Mouse (Mus musculus) B cell, adult 62 days (primary cell): Measurements from ENCODE around the gene Olfr1126. TPM values are rescaled to one million over a fixed set of nuclear protein-coding genes. Genes with fewer than 3 reads are reported as not detected.

Experiments used
- total RNA-seq: library from RNA; stranded (reverse); gene quantifications from 4 replicates; pipeline ENCODE4 v1.2.4, GENCODE M21; 2023

Gene Olfr1126
- not detected in 4 replicates for total RNA-seq

GRCm38 (mm10) chr2:87453662-87454061 is at the start of gene Olfr1126:
Gene Olfr1126 (plus strand): TSS chr2:87453962.

GRCm38 (mm10) chr2:87416335-87416734 is 37.4 kb upstream of the Olfr1126 start, which contains the start of gene Olfr1123:
Gene Olfr1123 (plus strand): TSS chr2:87416635.

GRCm38 (mm10) chr2:87429975-87430374 is 23.8 kb upstream of the Olfr1126 start, which contains the start of gene Olfr1124:
Gene Olfr1124 (plus strand): TSS chr2:87430275.

GRCm38 (mm10) chr2:87496993-87497392 is 43.2 kb downstream of the Olfr1126 start, which contains the start of gene Pramel7:
Gene Pramel7 (minus strand): TSS chr2:87497093.

GRCm38 (mm10) chr2:87506265-87506664 is 52.5 kb downstream of the Olfr1126 start, which contains the start of gene Pramel6:
Gene Pramel6 (plus strand): TSS chr2:87506565.

Other genes starting within 250 kb of the Olfr1126 start
- not detected in 4 replicates for gene Olfr1113, start 245.0 kb upstream of the Olfr1126 start, total RNA-seq
- not detected in 4 replicates for gene Olfr1115, start 205.9 kb upstream of the Olfr1126 start, total RNA-seq
- gene Olfr1116, start 186.4 kb upstream of the Olfr1126 start, total RNA-seq, result not detected in 4 replicates
- gene Olfr1118, start 146.4 kb upstream of the Olfr1126 start, total RNA-seq, result not detected in 4 replicates
- not detected in 4 replicates for gene Olfr1120, start 99.1 kb upstream of the Olfr1126 start, total RNA-seq
- not detected in 4 replicates for gene Olfr1121, start 84.1 kb upstream of the Olfr1126 start, total RNA-seq
- 0.15 to 0.26 TPM in 2 of 4 replicates, not detected in the others for gene Olfr1122, start 68.1 kb upstream of the Olfr1126 start, total RNA-seq
- gene Olfr1123, start 37.3 kb upstream of the Olfr1126 start, total RNA-seq, result not detected in 4 replicates
- gene Olfr1124, start 23.7 kb upstream of the Olfr1126 start, total RNA-seq, result not detected in 4 replicates
- not detected in 4 replicates for gene Pramel7, start 43.1 kb downstream of the Olfr1126 start, total RNA-seq
- gene Pramel6, start 52.6 kb downstream of the Olfr1126 start, total RNA-seq, result not detected in 4 replicates
- not detected in 4 replicates for gene Olfr153, start 77.8 kb downstream of the Olfr1126 start, total RNA-seq
- not detected in 4 replicates for gene Olfr1128, start 91.6 kb downstream of the Olfr1126 start, total RNA-seq
- gene Olfr1129, start 119.9 kb downstream of the Olfr1126 start, total RNA-seq, result not detected in 4 replicates
- gene Olfr1130, start 152.2 kb downstream of the Olfr1126 start, total RNA-seq, result not detected in 4 replicates
- gene Olfr1131, start 173.1 kb downstream of the Olfr1126 start, total RNA-seq, result not detected in 4 replicates
- gene Olfr1132, start 183.6 kb downstream of the Olfr1126 start, total RNA-seq, result not detected in 4 replicates
- gene Olfr1133, start 193.4 kb downstream of the Olfr1126 start, total RNA-seq, result not detected in 4 replicates
- gene Olfr1134, start 204.5 kb downstream of the Olfr1126 start, total RNA-seq, result not detected in 4 replicates
- not detected in 4 replicates for gene Olfr1135, start 219.7 kb downstream of the Olfr1126 start, total RNA-seq
- not detected in 4 replicates for gene Olfr1136, start 240.0 kb downstream of the Olfr1126 start, total RNA-seq